Mouse (Mus musculus): ENCODE measurements around the gene Cgas.

The Cgas gene

GRCm38 (mm10) chr9:78386947-78387346 lies 56.1 kb downstream of the Cgas start:
- in situ Hi-C loops (cut with MboI, MseI) = no loop called here

- in situ Hi-C loops (cut with MboI, MseI) = no loop called here
Observed at GRCm38 (mm10) chr9:78385893-78386292, 57.1 kb downstream of the Cgas start.

All from T-helper 2 cell (primary cell).